Mouse (Mus musculus): Measurements from ENCODE around the gene Nomo1. TPM values are rescaled to one million over a fixed set of nuclear protein-coding genes. Genes with fewer than 3 reads are reported as not detected.

Gene Nomo1
- polyA plus RNA-seq, 1 experiment from 2014 or later, result 95.7 TPM

- peak overlapping the region; percentile 83 for H3K4me2 ChIP-seq (ENCODE audit: low read depth, low read length)
- peaks cover 47% of the 10 kb centered on the region for H3K4me1 ChIP-seq (ENCODE audit: control insufficient read depth, insufficient read depth, low read length)
- H3K27ac ChIP-seq (ENCODE audit: low read length), result peak overlapping the region; percentile 47; the same call in 1 of the 2 replicates
- ATAC-seq, result no peak
- no peaks in the 10 kb centered on the region for H3K9me3 ChIP-seq (ENCODE audit: control insufficient read depth, low read length)
- peak overlapping the region; percentile 94 for H3K4me3 ChIP-seq (ENCODE audit: low read length)
- 66% methylated on average over 2 of the region's 2 CpGs for WGBS
- 0 out of 2 replicates have a peak, but pooled peaks cover 3% of the 10 kb centered on the region for H3K36me3 ChIP-seq (ENCODE audit: control insufficient read depth, insufficient read depth, low read length)
- no peaks in the 10 kb centered on the region for H3K27me3 ChIP-seq (replicated peaks; ENCODE audit: control insufficient read depth, insufficient read depth, low read length)
- peak overlapping the region; percentile 17; the same call in 1 of the 2 replicates for H3K9ac ChIP-seq (ENCODE audit: low read depth, low read length)
These were observed 2.0 kb downstream of the Nomo1 start for GRCm38 (mm10) chr7:46035468-46035867.

DNA sequence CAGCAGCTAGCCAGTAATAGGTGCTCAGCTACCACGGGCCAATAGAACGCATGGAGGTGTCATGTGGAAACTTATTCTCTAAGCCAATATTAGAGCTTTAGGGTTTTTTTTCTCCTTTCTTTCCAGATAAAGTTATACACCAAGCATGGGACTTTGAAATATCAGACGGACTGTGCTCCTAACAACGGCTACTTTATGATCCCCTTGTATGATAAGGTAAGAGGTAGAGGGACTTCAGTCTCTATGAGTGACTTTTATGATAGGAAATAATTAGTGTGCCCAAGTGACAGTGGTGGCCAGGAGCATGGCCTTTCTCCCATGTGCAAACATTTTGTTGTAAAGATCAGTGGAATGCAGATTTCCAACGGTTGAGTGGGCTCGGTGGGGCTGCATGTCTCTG is 3.9 kb downstream of the Nomo1 start:
- Histone ChIP-seq H3K9me3 (ENCODE audit: control insufficient read depth, low read length) (no peaks in the 10 kb centered on the region), H3K9ac (ENCODE audit: low read depth, low read length) (peak overlapping the region; percentile 46; the same call in 1 of the 2 replicates), H3K27me3 (replicated peaks; ENCODE audit: control insufficient read depth, insufficient read depth, low read length) (no peaks in the 10 kb centered on the region), H3K36me3 (ENCODE audit: control insufficient read depth, insufficient read depth, low read length) (peaks cover 7% of the 10 kb centered on the region), H3K4me1 (ENCODE audit: control insufficient read depth, insufficient read depth, low read length) (peaks cover 36% of the 10 kb centered on the region), H3K4me3 (ENCODE audit: low read length) (no peak overlapping the region), H3K27ac (ENCODE audit: low read length) (peak overlapping the region; percentile 79), H3K4me2 (ENCODE audit: low read depth, low read length) (peak overlapping the region; percentile 44)
- WGBS, result 58% methylated on average over 6 of the region's 6 CpGs
- ATAC-seq, result peak; percentile 67

DNA sequence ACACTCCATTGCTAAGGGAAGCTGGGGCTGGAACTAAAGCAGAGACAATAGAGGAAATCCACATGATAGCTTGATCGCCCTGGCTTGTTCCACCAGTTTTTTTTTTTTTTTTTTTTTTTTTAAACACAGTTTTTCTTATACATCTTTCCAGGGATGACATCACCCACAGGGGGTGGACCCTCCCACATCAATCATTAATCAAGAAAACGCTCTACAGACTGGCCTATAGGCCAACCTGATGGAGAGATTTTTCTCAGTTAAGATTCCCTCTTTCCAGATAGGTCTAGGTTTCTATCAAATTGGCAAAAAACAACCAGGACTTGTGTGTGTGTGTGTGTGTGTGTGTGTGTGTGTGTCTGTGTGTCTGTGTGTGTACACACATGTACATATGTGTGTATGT is 6.4 kb downstream of the Nomo1 start:
- Histone ChIP-seq H3K9ac (ENCODE audit: low read depth, low read length) (peak overlapping the region; percentile 48), H3K27me3 (replicated peaks; ENCODE audit: control insufficient read depth, insufficient read depth, low read length) (no peaks in the 10 kb centered on the region), H3K27ac (ENCODE audit: low read length) (peak overlapping the region; percentile 72), H3K4me3 (ENCODE audit: low read length) (no peak overlapping the region), H3K9me3 (ENCODE audit: control insufficient read depth, low read length) (no peaks in the 10 kb centered on the region), H3K36me3 (ENCODE audit: control insufficient read depth, insufficient read depth, low read length) (peaks cover 12% of the 10 kb centered on the region), H3K4me1 (ENCODE audit: control insufficient read depth, insufficient read depth, low read length) (peaks cover 23% of the 10 kb centered on the region), H3K4me2 (ENCODE audit: low read depth, low read length) (0 out of 2 replicates have a peak overlapping the region, but pooled peaks have one; percentile 19)
- 53% methylated on average over 2 of the region's 2 CpGs for WGBS
- ATAC-seq, result peak; percentile 57

- Histone ChIP-seq H3K9ac (ENCODE audit: low read depth, low read length) (no peak overlapping the region), H3K36me3 (ENCODE audit: control insufficient read depth, insufficient read depth, low read length) (peaks cover 29% of the 10 kb centered on the region), H3K9me3 (ENCODE audit: control insufficient read depth, low read length) (no peaks in the 10 kb centered on the region), H3K4me3 (ENCODE audit: low read length) (no peak overlapping the region), H3K4me2 (ENCODE audit: low read depth, low read length) (no peak overlapping the region), H3K4me1 (ENCODE audit: control insufficient read depth, insufficient read depth, low read length) (peaks cover 6% of the 10 kb centered on the region), H3K27ac (ENCODE audit: low read length) (no peak overlapping the region), H3K27me3 (replicated peaks; ENCODE audit: control insufficient read depth, insufficient read depth, low read length) (no peaks in the 10 kb centered on the region)
- no peak for ATAC-seq
- 85% methylated on average over 10 of the region's 10 CpGs for WGBS
These were observed 10.6 kb downstream of the Nomo1 start for GRCm38 (mm10) chr7:46044106-46044505.

GRCm38 (mm10) chr7:46045882-46046281 is 12.4 kb downstream of the Nomo1 start:
- Histone ChIP-seq H3K9ac (ENCODE audit: low read depth, low read length) (no peak overlapping the region), H3K4me1 (ENCODE audit: control insufficient read depth, insufficient read depth, low read length) (no peaks in the 10 kb centered on the region), H3K27me3 (replicated peaks; ENCODE audit: control insufficient read depth, insufficient read depth, low read length) (no peaks in the 10 kb centered on the region), H3K4me3 (ENCODE audit: low read length) (no peak overlapping the region), H3K27ac (ENCODE audit: low read length) (no peak overlapping the region), H3K4me2 (ENCODE audit: low read depth, low read length) (no peak overlapping the region), H3K9me3 (ENCODE audit: control insufficient read depth, low read length) (no peaks in the 10 kb centered on the region), H3K36me3 (ENCODE audit: control insufficient read depth, insufficient read depth, low read length) (peaks cover 29% of the 10 kb centered on the region)
- no peak for ATAC-seq
- 94% methylated on average over 11 of the region's 11 CpGs for WGBS

DNA sequence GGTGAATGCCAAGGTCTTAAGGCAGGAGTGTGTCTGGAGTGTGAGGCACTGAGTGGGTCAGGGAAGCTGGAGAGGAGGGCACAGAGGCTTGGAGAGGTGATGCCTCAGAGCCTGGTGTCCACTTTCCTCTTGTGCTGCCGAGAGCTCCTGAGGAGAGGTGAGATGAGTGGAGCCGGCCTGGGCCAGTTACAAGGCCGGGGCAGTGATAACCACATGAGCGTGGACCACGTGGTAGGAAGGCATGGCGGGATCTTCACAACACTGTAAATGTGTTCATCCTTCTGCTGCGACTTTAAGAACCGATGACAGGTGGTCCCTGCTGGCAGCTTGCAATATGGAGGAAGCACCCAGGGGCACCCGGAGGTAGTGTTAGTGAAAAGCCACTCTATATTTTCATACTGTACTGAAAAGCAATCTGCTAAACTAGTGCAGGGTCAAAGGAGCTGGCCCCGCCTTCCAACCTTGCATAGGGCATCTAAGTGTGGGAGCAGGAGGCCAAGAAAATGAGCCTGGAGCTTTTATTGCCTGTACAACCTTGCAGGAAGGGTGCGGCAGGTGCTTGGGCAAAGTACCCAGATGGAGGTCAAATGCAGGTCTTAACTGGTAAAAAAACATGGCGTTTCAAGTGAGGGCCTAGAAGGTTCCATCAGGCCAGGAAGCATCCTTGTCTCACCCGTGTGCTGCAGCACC is 14.5 kb downstream of the Nomo1 start:
- Histone ChIP-seq H3K4me3 (ENCODE audit: low read length) (no peak overlapping the region), H3K9me3 (ENCODE audit: control insufficient read depth, low read length) (no peaks in the 10 kb centered on the region), H3K4me1 (ENCODE audit: control insufficient read depth, insufficient read depth, low read length) (no peaks in the 10 kb centered on the region), H3K27me3 (replicated peaks; ENCODE audit: control insufficient read depth, insufficient read depth, low read length) (no peaks in the 10 kb centered on the region), H3K4me2 (ENCODE audit: low read depth, low read length) (no peak overlapping the region), H3K9ac (ENCODE audit: low read depth, low read length) (no peak overlapping the region), H3K27ac (ENCODE audit: low read length) (peak overlapping the region; percentile 75), H3K36me3 (ENCODE audit: control insufficient read depth, insufficient read depth, low read length) (peaks cover 28% of the 10 kb centered on the region)
- ATAC-seq, result peak; percentile 97
- 71% methylated on average over 13 of the region's 13 CpGs for whole genome bisulfite sequencing

- H3K36me3 ChIP-seq (ENCODE audit: control insufficient read depth, insufficient read depth, low read length), result peaks cover 30% of the 10 kb centered on the region
- 93% methylated on average over 7 of the region's 7 CpGs for WGBS
- H3K4me1 ChIP-seq (ENCODE audit: control insufficient read depth, insufficient read depth, low read length), result no peaks in the 10 kb centered on the region
- no peak for ATAC-seq
- H3K9ac ChIP-seq (ENCODE audit: low read depth, low read length), result no peak overlapping the region
- no peak overlapping the region for H3K4me2 ChIP-seq (ENCODE audit: low read depth, low read length)
- no peak overlapping the region for H3K4me3 ChIP-seq (ENCODE audit: low read length)
- no peak overlapping the region for H3K27ac ChIP-seq (ENCODE audit: low read length)
- no peaks in the 10 kb centered on the region for H3K9me3 ChIP-seq (ENCODE audit: control insufficient read depth, low read length)
- H3K27me3 ChIP-seq (replicated peaks; ENCODE audit: control insufficient read depth, insufficient read depth, low read length), result no peaks in the 10 kb centered on the region
These were observed 16.5 kb downstream of the Nomo1 start for GRCm38 (mm10) chr7:46049981-46050380.

DNA sequence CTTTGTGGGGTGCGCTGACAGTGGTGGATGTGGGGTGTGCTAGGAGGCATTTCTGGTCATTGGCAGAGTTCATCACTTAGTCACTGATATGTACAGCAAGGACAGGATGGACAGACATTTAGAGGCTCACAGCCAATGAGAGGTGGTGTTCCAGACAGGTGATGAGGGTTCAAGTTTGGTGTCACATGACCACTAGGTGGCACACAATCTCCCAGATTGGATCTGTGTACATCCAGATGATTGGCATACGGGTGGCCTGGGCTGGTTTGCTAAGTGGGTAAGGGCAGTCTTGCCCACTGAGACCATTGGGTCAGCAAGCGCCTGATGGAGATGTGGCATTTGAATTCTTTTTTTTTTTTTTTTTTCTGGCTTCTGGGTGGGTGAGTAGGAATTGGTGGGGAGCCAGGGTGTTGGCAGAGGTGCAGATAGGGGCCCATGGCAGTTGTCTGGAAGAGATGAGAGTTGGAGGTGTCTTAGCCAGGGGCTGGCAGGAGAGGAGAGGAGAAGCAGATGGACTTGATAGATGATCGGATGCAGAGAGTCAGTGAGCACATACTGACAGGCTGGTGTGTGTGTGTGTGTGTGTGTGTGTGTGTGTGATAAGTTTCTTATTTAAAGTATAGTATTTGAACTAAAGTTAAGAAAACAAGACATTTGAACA is 18.8 kb downstream of the Nomo1 start:
- Histone ChIP-seq H3K9me3 (ENCODE audit: control insufficient read depth, low read length) (no peaks in the 10 kb centered on the region), H3K4me2 (ENCODE audit: low read depth, low read length) (no peak overlapping the region), H3K4me3 (ENCODE audit: low read length) (no peak overlapping the region), H3K4me1 (ENCODE audit: control insufficient read depth, insufficient read depth, low read length) (no peaks in the 10 kb centered on the region), H3K27me3 (replicated peaks; ENCODE audit: control insufficient read depth, insufficient read depth, low read length) (no peaks in the 10 kb centered on the region), H3K9ac (ENCODE audit: low read depth, low read length) (no peak overlapping the region), H3K27ac (ENCODE audit: low read length) (no peak overlapping the region), H3K36me3 (ENCODE audit: control insufficient read depth, insufficient read depth, low read length) (peaks cover 31% of the 10 kb centered on the region)
- 84% methylated on average over 4 of the region's 4 CpGs for WGBS
- no peak for ATAC-seq

GRCm38 (mm10) chr7:46053566-46053965 is 20.1 kb downstream of the Nomo1 start:
- Histone ChIP-seq H3K9ac (ENCODE audit: low read depth, low read length) (no peak overlapping the region), H3K9me3 (ENCODE audit: control insufficient read depth, low read length) (no peaks in the 10 kb centered on the region), H3K27me3 (replicated peaks; ENCODE audit: control insufficient read depth, insufficient read depth, low read length) (no peaks in the 10 kb centered on the region), H3K36me3 (ENCODE audit: control insufficient read depth, insufficient read depth, low read length) (peaks cover 32% of the 10 kb centered on the region), H3K4me3 (ENCODE audit: low read length) (no peak overlapping the region), H3K27ac (ENCODE audit: low read length) (no peak overlapping the region), H3K4me2 (ENCODE audit: low read depth, low read length) (no peak overlapping the region), H3K4me1 (ENCODE audit: control insufficient read depth, insufficient read depth, low read length) (no peaks in the 10 kb centered on the region)
- no peak for ATAC-seq
- WGBS, result 97% methylated on average over 3 of the region's 3 CpGs

Measured in intestine, embryonic 16.5 days (tissue).